Mouse (Mus musculus) cerebellum, adult 11-12 months (tissue): ENCODE measurements around the gene 1700093K21Rik.
A peak's percentile ranks its signal among the peaks of the same experiment; 100 is the strongest.
"Not testable (repeated sequence)": the region's sequence is repeated elsewhere in the genome, so short reads cannot be mapped to it uniquely, and the experiment has no call there.

Source experiments
- DNase-seq: peaks from one replicate; pipeline ENCODE4 v3.0.0; 2022

Gene 1700093K21Rik

DNA sequence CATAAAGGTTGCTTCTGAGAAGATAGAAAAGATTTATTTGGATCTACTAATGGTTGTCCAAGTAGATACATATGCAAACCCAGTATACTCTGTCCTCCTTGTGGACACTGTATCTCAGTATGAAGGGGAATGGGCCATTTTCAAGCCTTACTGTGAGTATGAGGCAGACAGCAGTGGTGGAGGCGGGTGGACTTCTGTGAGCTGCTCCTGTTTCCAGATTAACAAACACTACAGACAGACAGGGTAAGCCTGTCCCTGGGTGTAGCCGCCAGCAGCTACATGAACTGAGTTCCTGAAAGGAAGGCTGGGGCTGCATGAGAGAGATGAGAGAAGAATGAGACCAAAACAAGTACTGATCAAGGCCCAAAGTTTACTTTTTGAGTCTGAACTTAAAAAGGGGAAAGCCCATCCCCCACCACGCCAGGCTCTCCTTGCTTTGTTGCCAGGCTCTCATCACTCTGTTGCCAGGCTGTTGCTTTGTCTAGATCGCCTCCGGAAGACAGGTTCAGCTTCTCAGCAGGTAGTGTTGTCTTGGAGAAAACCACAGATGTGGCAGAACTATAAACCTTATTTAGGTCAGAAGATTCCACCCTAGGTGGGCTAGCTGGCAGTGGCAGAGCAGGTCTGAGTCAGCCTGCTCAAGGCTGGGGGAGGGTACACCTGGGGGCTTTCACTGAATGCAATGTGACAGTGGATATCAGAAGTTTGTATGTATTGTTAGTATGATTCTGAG lies at the start of gene 1700093K21Rik:
TSS of gene 1700093K21Rik (minus strand) at position 683 of the 733 bp plus-strand sequence.
- no peak for DNase-seq

DNA sequence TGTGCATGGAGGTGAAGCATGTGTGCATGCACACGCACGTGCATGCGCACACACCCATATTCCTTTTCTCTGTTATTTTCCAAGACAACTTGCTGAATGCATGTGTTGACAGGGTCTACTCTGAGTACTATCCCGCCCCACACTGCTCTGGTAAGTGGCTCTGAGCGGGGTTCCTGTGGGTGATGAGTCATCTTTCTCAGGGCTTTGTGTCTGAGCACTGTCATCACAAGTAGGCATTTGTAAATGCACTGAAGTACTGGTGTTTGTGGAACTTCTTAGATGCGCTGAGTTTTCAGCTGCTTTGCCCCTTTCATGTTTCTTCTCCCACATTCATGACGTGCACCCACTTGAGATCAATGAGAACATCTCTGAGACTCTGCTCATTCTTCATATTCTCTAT lies 49.2 kb upstream of the 1700093K21Rik start:
- DNase-seq, result no peak

DNA sequence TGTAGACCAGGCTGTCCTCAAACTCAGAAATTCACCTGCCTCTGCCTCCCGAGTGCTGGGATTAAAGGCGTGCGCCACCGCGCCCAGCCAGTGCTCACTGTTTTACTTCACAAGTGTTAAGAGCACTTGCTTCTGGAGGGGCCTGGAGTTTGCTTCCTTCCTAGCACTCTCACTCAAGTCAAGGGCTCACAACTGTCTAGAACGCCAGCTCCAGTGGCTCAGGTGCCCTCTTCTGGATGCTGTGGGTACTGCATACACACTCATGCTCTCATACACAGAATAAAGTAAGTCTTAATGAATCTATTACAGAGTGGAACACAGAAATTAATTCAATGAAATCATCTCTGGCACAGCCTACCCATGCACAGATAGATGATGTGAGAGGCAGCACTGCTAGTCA lies 44.8 kb upstream of the 1700093K21Rik start:
- peak; percentile 39 for DNase-seq

DNA sequence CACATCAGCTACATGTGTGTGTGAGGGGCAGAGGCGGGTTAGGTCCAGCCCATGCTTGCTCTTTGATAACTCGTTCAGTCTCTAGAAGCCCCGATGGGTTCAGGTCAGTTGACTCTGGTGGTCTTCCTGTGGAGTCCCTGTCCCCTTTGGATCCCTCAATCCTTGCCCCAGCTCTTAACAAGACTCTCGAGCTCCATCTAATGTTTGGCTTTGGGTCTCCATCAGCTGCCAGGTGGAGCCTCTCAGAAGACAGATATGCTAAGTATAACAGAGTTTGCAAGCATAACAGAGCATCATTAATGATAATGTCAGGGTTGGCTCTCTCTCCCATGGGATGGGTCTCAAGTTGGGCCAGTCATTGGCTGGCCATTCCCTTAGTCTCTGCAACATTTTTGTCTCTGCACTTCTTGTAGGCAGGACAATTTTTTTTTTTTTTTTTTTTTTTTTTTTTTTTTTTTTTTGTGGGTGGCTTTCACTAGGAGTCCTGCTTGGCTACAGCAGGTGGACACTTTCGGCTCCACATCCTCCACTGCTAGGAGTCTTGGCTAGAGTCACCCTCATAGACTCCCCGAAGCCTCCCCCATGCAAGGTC lies 36.2 kb upstream of the 1700093K21Rik start:
- no peak for DNase-seq

DNA sequence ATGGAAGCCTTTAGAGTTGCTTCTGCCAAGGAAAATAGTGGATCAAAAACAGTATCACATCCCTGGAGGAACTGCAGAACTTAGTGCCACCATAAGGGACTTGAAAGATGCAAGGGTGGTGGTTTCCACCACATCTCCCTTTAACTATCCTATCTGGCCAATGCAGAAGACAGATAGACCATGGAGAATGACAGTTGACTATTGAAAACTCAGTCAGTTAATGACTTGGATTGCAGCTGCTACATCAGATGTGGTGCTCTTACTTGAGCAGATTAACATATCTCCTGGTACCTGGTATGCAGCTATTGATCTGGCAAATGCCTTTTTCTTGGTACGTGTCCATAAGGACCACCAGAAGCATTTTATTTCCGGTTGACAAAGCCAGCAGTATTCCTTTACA lies 16.5 kb upstream of the 1700093K21Rik start:
- no peak for DNase-seq

DNA sequence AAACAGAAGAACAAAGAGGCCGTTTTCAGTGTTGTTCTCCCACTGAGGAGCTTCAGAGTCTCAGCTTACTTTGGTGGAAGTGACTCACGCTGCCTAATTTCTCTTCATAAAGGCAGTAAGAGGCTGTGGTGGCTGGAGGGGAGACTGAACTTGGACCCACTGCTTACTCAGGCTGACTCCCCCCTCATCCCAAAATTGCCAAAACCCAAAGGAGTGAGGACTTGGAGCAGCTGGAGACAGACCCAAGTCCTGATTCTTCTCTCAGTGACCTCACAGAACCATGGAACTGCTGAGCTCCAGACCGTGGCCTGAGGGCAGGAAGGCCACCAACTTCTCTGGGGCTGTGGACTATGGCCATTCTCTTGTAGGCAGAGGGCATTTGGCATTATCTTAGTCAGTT lies 2.0 kb downstream of the 1700093K21Rik start:
- DNase-seq, result no peak

DNA sequence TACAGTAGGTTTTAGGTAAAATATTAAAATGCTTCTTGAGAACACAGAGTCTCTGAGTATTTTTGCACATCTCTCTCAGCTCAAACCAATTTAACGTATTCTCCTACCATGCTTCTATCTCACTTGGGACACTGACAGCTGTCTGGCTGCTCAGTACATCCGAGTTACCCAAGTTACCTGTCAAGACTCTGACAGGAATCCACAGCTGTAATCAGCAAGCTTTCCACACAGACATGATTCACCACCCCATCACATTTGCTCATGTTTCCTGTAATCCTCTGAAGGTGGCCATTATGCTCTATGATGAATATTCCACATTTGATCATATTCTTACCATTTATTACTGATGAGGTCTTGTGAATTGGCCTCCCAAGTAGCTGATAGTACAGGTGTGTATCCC lies 5.6 kb downstream of the 1700093K21Rik start:
- no peak for DNase-seq

DNA sequence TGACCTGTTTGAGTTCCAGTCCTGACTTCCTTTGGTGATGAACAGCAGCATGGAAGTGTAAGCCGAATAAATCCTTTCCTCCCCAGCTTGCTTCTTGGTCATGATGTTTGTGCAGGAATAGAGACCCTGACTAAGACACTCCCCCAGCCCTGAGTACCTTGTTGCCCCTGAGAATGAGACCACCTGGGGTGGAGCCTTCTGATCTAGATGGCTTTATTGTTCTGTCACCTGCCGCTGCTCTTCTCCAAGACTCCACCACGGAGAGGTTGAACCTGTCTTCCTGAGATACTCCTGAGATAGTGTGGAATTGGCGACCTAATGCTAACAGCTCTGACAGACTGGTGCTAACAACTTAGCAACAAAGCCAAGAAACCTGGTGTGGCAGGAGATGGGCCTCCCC lies 6.2 kb downstream of the 1700093K21Rik start:
- not testable (repeated sequence) for DNase-seq

DNA sequence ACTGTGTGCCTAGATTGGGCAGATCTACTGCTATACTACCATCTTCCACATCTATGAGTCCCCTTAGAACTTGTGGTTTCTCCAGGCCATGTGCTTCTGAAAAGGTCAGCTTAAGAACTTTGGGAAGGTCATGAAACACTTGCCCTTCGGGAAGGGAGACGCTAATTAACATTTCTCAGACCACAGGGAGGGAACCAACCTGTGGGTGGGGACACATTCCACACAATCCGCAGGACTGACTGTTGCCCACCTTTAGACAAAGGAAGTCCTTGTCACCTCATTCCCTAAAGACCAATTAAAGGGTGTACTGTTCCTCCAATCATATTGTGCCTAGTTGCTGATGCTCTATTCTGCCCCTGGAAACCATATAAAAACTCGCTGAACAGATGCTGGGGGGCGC lies 16.2 kb downstream of the 1700093K21Rik start:
- DNase-seq, result not testable (repeated sequence)

DNA sequence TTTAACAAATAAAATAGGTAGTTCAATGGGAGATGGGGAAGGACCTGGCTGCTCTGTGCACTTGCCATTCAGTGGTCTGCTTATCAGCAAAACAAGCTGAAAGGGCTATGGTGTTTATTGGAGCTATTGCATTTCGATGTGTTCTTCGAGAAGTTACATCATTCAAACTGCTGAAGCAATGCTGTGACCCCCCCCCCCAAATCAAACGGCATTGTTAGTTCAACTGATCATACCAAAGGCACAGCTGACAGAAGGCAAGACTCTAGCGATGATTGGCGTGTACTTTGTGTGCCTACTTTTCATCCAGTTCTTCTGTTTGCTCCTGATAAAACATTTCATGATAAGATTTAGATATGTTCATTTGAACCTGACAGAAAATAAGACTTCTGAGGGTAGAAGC lies 22.3 kb downstream of the 1700093K21Rik start:
- DNase-seq, result no peak

DNA sequence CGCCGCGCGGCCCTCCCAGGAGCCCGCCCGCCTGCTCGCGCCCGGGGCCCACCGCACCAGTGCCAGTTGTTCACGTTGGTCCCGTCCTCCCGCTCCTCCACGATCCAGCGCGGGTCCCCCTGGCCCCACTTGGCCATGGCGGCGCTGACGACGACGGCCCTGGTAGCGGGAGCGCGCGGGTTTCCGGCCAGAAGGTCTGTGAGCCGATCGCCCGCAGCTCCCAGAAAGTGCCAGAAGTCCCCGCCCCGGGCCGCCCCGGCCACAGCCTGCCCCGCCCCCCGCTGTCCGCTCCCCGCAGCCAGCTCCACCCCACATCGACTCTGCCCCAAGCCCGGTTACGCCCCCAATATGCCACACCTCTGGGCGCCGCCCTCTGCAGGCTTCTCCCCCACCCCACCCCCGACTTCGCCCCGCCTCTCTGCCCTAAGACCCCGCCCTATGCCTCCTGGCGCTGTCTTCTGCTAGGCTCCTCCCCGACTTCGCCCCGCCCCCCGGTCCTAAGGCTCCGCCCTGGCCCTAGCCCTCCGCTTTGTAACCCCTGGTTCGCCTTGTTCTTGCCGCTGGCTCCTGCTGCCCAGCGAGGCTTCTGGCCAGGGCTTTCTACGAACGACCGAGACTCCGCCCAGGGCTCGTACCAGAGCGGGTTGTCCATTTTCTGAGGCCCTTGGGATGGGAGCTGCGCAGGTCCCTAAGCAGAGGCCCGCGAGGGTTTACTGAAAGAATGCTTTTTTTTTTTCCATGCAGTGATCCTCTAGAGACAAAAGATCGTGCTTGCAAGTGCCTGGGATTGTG lies 23.0 kb downstream of the 1700093K21Rik start, which contains the start of gene Ahsa2:
TSS of gene Ahsa2 (minus strand) at position 313 of the 792 bp plus-strand sequence.
- peak; percentile 92 for DNase-seq

DNA sequence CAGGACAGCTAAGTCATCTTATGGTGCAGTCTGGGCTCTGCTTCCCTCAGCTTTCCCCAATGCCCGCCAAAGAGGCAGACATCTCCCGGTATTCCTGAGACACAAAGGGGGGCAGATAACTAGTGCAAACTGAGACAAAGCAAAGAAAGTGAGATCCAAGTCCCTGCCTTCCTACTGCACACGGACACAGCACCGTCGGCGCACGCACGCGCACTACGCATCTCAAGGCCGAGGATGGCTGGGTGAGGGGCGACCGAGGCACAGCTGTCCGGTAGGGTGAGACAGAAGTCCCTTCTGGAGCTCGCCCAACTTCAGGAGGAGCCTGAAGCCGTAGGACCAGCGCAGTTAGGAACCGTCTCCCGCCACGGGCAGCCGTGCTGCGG lies 23.6 kb downstream of the 1700093K21Rik start:
- DNase-seq, result no peak

DNA sequence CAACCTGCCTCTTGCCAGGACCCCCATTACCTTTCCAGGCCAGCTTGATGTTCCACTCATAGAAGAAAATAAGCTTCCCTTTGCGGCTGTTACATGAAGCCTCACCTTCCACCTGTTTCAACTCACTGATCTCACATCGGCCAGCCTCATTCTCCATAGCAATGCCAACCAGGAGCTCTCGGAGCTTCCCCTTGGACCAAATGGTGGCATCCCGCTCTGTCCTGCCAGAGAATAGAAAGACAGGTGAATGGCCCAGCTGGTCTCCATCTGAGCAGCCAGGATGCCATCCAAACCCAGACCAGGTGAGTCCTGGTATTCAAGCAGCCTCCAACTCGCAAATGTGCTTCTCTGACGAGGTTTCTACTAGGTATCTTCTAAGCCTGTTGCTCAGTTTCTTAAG lies 24.3 kb downstream of the 1700093K21Rik start:
- DNase-seq, result peak; percentile 67

DNA sequence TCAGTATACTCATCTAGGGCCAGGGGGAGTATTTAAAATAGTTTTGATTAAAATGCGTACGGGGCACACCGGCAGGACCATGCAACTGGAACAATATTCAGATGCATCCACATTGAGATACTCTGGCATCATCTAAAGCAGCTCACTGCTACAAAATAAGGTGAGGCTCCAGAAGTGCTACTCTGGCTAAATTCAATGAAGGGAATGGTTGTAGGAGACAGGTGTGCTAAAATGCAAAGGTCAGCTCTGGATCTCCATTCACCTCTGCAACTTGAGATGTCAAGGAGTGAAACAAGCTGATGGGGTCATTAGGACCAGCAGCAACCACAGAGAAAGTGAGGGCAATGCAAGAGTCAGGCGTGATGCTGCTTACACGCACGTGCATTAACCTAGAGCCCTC lies 25.7 kb downstream of the 1700093K21Rik start:
- DNase-seq, result no peak

DNA sequence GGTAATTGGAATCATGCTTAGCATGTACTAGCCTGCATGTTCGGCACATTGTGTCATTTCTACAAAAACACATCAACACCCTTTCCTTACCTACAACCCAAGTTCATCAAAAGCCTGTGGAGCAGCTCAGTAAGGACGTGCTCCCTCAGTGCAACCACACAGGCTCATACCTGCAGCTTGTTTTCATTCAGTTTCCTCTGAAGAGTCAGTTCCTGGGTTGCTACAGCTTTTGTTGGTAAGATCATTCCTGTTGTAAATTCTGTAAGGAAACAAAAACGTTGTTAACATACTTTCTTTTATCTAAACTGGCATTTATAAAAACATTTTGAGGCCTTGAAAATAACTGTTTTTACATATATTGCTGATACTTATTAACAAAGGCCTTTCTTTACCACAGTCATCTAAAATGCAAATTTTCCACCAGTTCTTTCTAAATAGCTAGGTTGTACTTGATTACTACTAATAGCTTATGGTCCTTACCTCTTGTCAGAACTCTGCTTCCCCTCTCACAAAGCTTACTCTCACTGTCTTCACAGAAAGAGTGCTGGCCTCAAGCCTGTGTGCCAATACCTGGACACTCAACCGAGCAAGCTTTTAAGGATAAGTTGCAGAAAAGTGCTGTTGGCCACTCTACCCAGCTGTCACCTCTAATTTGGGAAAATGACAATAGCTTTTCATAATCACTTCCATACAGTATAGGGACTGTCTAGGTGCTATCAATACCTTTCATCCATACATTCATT lies 28.7 kb downstream of the 1700093K21Rik start:
- DNase-seq, result no peak

DNA sequence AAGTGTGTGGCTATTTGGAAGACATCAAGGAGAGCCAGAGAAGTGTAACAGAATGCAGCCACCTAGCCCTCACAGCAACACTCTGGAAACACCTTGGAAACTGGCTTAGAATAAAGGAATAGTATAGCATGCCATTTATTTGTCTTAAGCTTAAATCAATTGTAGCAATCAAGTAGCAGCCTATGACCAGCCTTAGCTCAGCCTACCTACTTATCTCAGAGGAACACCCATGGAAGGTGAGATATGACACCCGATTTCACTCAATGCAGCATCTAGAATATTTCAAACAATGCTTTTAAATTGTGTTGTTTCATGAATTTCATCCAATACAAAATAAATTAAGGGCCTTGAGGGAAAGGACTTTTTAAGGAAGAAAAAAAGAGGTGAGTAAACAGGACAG lies 31.0 kb downstream of the 1700093K21Rik start:
- no peak for DNase-seq
